Mouse (Mus musculus): ENCODE measurements around the gene Uxs1. TPM values are rescaled to one million over a fixed set of nuclear protein-coding genes. Genes with fewer than 3 reads are reported as not detected.

Uxs1 gene
- polyA plus RNA-seq, 1 experiment from 2014 or later = 32.6 TPM

DNA sequence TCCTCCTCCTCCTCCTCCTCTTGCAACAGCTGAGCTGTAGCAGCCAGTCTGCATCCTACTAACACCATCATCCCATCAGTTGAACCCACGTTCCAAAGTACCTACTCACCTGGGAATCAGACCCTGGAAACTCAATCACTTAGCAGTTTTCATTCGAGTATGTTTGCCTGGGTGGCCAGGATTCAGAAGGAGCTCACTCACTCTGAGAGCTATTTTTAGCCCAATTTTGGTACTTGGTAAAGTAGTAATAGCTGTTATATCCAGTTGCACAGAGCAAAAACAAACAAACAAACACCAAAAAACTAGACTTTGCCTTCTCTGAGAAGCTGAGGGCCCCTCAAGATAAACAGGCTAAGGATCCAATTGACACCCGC is 985 bp downstream of the Uxs1 start:
- ATAC-seq (ENCODE audit: insufficient number of reproducible peaks, low FRiP score, low TSS enrichment, low read depth) = no peak
- 3% methylated on average over 3 of the region's 3 CpGs for WGBS
- Histone ChIP-seq H3K27ac (peak overlapping the region; percentile 92; the same call in 1 of the 2 replicates), H3K4me2 (peak overlapping the region; percentile 73), H3K4me1 (peaks cover 15% of the 10 kb centered on the region), H3K36me3 (no peaks in the 10 kb centered on the region), H3K9me3 (no peaks in the 10 kb centered on the region), H3K27me3 (no peaks in the 10 kb centered on the region), H3K4me3 (peak overlapping the region; percentile 96), H3K9ac (peak overlapping the region; percentile 82)

DNA sequence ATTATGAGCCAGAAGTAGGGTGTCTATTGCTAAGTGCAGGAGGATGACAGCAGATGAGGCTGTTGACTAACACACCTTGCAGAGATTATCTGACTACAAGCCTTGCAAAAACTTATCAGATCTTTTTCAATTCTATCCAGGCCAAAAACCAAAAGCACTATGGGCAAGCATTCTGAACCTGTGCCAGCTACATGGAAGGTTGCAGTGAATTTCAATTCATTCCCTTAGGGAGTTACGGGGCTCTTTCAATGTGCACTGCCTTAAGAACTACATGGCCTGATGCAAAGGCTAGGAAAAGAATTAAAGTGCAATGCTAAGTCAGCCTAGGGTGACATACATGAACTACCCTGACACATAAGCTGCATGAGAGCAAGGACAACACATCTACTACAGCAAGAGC is 4.2 kb downstream of the Uxs1 start:
- WGBS = 85% methylated on average over 1 of the region's 1 CpGs
- no peak overlapping the region for H3K9ac ChIP-seq
- no peak for ATAC-seq (ENCODE audit: insufficient number of reproducible peaks, low FRiP score, low TSS enrichment, low read depth)
- no peak overlapping the region for H3K27ac ChIP-seq
- peaks cover 21% of the 10 kb centered on the region for H3K4me1 ChIP-seq
- no peaks in the 10 kb centered on the region for H3K9me3 ChIP-seq
- H3K27me3 ChIP-seq = no peaks in the 10 kb centered on the region
- no peak overlapping the region for H3K4me2 ChIP-seq
- H3K36me3 ChIP-seq = no peaks in the 10 kb centered on the region
- no peak overlapping the region for H3K4me3 ChIP-seq

DNA sequence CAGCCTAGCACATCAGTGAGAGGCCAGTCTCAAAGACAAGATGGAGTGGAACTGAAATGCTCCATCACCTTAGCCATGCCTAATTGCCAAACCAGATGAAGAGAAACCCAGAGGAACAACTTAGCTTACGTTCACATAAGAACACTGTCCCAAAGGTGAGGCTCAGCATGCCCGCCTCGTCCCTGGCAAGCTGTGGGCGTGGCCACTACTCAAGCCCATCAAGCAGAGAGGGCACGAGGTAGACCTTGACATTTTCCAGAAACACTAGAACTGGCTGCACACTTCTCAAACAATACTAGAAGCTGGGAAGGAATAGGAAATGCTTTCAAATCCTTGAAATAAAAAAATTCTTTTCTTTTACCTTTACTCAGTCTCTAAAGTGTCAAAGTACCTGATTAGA is 5.0 kb downstream of the Uxs1 start:
- no peaks in the 10 kb centered on the region for H3K9me3 ChIP-seq
- no peak overlapping the region for H3K4me3 ChIP-seq
- 71% methylated on average over 5 of the region's 5 CpGs for WGBS
- H3K4me2 ChIP-seq = no peak overlapping the region
- ATAC-seq (ENCODE audit: insufficient number of reproducible peaks, low FRiP score, low TSS enrichment, low read depth) = no peak
- no peaks in the 10 kb centered on the region for H3K36me3 ChIP-seq
- H3K27me3 ChIP-seq = no peaks in the 10 kb centered on the region
- peaks cover 24% of the 10 kb centered on the region for H3K4me1 ChIP-seq
- no peak overlapping the region for H3K27ac ChIP-seq
- no peak overlapping the region for H3K9ac ChIP-seq

DNA sequence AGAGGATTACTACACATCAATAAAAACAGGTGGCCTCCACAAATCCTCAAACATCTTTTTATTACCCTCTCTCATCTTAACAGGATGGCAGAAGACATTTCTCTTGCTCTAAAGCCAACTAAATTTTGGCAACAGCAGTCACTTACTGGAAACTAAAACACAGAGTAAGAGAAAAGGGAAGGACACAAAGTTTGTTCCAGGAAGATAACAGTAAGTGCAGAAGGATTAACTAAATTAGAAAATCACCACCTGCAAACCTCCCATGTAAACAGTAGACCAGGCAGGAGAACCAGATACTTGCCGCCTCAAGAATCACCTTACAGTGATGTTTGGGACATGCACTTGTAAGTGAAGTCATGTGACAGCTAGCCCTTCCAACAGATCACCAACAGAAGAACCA is 5.8 kb downstream of the Uxs1 start:
- Histone ChIP-seq H3K27me3 (no peaks in the 10 kb centered on the region), H3K4me2 (no peak overlapping the region), H3K9me3 (no peaks in the 10 kb centered on the region), H3K9ac (no peak overlapping the region), H3K27ac (no peak overlapping the region), H3K36me3 (no peaks in the 10 kb centered on the region), H3K4me1 (peaks cover 22% of the 10 kb centered on the region), H3K4me3 (no peak overlapping the region)
- ATAC-seq (ENCODE audit: insufficient number of reproducible peaks, low FRiP score, low TSS enrichment, low read depth) = no peak
- WGBS = 82% methylated on average over 1 of the region's 1 CpGs

DNA sequence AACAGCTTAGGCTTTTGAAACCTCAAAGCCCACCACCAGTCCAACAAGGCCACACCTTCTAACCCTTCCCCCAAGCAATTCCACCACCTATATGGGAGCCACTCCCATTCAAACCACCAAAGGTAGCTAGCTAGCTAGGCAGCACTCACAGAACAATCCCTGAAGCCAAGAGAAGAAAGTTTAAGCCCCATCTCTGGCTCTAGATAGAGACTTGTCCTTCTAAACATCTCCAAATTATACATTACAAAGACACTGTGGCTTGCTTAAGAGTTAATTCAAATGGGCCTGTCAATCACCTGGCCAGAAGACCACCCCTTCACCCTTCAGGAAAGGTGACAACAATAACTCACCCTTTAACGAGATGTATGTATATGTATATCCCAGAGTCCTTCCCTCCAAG is 7.0 kb downstream of the Uxs1 start:
- WGBS = 57% methylated on average over 1 of the region's 1 CpGs
- no peaks in the 10 kb centered on the region for H3K9me3 ChIP-seq
- H3K27me3 ChIP-seq = no peaks in the 10 kb centered on the region
- no peak overlapping the region for H3K9ac ChIP-seq
- H3K27ac ChIP-seq = no peak overlapping the region
- H3K36me3 ChIP-seq = no peaks in the 10 kb centered on the region
- H3K4me2 ChIP-seq = no peak overlapping the region
- no peak for ATAC-seq (ENCODE audit: insufficient number of reproducible peaks, low FRiP score, low TSS enrichment, low read depth)
- no peak overlapping the region for H3K4me3 ChIP-seq
- H3K4me1 ChIP-seq = peaks cover 14% of the 10 kb centered on the region

DNA sequence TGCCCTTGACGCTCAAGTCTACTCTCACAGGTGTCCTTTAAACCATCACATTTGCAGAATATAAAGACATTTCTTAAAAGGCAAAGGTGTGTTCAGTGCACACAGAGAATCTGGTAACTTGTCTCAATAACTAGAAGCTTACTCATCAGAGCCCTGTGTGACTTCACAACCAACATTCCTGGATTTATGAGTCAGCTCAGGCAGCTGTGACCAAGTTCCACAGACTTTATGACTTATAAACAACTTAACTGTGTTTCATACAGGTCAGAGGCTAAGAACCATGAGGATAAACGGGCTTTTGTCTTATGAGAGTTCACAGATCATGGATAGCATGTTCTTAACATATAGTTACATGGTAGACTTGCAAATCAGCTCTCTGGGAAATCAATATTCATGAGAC is 8.5 kb downstream of the Uxs1 start:
- H3K9me3 ChIP-seq = no peaks in the 10 kb centered on the region
- H3K27me3 ChIP-seq = no peaks in the 10 kb centered on the region
- no peak overlapping the region for H3K4me3 ChIP-seq
- no peak for ATAC-seq (ENCODE audit: insufficient number of reproducible peaks, low FRiP score, low TSS enrichment, low read depth)
- no peak overlapping the region for H3K9ac ChIP-seq
- no peak overlapping the region for H3K4me2 ChIP-seq
- H3K4me1 ChIP-seq = peaks cover 9% of the 10 kb centered on the region
- 34% methylated on average over 2 of the region's 2 CpGs for WGBS
- H3K36me3 ChIP-seq = no peaks in the 10 kb centered on the region
- no peak overlapping the region for H3K27ac ChIP-seq

DNA sequence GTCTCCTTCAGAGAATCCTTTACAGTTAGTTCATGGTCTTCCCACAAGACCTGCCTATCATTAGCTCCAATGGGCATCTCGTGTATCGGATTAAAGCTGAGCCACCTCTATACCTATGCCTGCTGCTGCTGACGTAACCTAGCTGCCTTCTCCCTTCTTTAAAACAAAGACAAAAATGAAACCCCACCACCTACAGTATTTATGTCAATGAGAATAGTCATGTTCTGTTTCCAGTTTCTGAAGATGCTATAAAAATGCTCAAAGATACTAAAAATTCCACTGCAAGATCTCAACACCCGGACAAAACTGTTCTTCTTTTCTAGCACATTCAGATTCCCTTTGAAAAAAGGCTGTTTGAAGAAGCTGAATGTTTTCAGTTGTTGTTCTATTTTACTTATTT is 9.2 kb downstream of the Uxs1 start:
- Histone ChIP-seq H3K9me3 (no peaks in the 10 kb centered on the region), H3K4me2 (no peak overlapping the region), H3K4me1 (peaks cover 9% of the 10 kb centered on the region), H3K4me3 (no peak overlapping the region), H3K36me3 (no peaks in the 10 kb centered on the region), H3K27ac (no peak overlapping the region), H3K27me3 (no peaks in the 10 kb centered on the region), H3K9ac (no peak overlapping the region)
- 74% methylated on average over 4 of the region's 4 CpGs for WGBS
- no peak for ATAC-seq (ENCODE audit: insufficient number of reproducible peaks, low FRiP score, low TSS enrichment, low read depth)

DNA sequence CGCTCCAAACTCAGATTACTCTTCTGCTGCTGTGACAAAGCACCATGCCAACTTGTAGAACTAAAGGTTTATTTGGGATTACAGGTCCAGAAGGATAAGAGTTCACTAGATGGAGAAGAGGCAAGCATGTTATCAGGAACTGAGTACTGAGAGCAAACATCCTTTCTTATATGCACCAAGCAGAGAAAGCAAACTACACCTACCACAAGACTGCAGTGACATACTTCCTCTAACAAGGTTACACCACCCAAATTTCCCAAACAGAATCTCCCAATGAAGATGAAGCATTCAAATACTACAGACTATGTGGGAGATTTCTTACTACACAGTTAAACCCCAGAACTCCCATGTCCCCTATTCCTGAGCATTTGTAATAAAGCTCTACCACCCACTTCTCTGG is 15.8 kb downstream of the Uxs1 start:
- H3K27me3 ChIP-seq = no peaks in the 10 kb centered on the region
- no peaks in the 10 kb centered on the region for H3K4me1 ChIP-seq
- H3K9me3 ChIP-seq = no peaks in the 10 kb centered on the region
- H3K9ac ChIP-seq = no peak overlapping the region
- 96% methylated on average over 1 of the region's 1 CpGs for WGBS
- no peak overlapping the region for H3K4me2 ChIP-seq
- H3K4me3 ChIP-seq = no peak overlapping the region
- no peaks in the 10 kb centered on the region for H3K36me3 ChIP-seq
- no peak for ATAC-seq (ENCODE audit: insufficient number of reproducible peaks, low FRiP score, low TSS enrichment, low read depth)
- H3K27ac ChIP-seq = no peak overlapping the region

DNA sequence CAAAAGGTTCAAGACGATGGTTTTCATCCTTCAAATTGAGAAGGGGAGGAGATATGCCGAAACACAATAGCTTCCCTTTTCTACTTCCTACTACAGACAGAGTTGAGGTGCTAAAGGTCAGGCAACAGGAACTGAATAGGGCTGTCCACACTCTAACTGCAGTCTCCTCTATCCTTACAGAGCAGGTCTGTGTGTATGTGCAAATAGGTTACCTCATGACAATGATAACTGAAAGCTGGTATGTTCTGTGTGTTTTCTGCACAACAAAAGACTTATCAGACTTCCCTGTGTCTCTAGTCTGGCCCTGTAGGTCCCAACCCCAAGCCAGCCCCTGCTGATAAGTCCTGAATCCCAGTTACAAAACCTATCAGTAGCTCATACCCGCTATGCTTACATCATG is 16.5 kb downstream of the Uxs1 start:
- Histone ChIP-seq H3K36me3 (no peaks in the 10 kb centered on the region), H3K4me2 (no peak overlapping the region), H3K27me3 (no peaks in the 10 kb centered on the region), H3K9ac (no peak overlapping the region), H3K4me1 (no peaks in the 10 kb centered on the region), H3K4me3 (no peak overlapping the region), H3K27ac (no peak overlapping the region), H3K9me3 (no peaks in the 10 kb centered on the region)
- ATAC-seq (ENCODE audit: insufficient number of reproducible peaks, low FRiP score, low TSS enrichment, low read depth) = no peak
- WGBS = 80% methylated on average over 3 of the region's 3 CpGs

DNA sequence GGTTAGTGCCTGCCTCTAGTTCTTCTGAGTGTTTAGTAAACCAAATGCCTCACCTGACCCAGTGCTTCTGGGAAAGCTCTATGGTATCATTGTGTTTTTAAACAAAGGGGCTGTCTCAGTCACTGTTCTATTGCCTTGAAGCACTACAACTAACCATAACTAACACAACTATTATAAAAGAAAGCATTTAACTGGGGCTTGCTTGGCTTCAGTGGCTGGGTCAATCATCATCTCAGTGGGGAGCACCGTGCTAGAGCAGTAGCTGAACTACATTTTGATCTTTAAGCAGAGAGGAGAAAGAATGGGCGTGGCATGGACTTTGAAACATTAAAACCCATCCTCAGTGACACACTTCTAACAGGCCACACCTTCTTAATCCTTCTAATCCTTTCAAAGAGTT is 18.2 kb downstream of the Uxs1 start:
- Histone ChIP-seq H3K27me3 (no peaks in the 10 kb centered on the region), H3K27ac (no peak overlapping the region), H3K9ac (no peak overlapping the region), H3K9me3 (no peaks in the 10 kb centered on the region), H3K4me1 (no peaks in the 10 kb centered on the region), H3K4me2 (no peak overlapping the region), H3K36me3 (no peaks in the 10 kb centered on the region), H3K4me3 (no peak overlapping the region)
- 93% methylated on average over 2 of the region's 2 CpGs for WGBS
- ATAC-seq (ENCODE audit: insufficient number of reproducible peaks, low FRiP score, low TSS enrichment, low read depth) = no peak

DNA sequence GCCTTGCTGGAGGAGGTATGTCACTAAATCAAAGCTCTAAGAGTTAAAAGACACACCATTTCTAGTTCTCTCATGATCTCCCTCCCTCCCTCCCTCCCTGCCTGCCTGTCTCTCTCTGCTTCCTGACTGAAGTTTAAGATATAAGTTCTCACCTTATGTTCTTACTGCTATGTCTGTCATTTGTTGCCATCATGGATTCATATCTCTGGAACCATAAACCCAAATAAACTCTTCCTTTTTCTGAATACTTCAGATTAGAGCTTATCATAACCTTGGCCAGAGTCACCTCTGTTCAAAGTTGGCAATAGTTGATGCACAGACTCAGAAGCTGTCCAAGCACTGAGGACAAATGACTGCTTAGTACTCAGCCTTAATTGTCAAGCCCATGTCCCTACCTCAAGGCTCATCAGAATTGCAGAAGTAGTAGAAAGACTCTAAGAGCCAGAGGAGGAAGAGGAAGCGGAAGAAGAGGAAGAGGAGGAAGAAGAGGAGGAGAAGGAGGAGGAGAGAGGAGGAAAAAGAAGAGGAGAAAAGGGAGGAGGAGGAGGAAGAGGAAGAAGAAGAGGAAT is 23.6 kb downstream of the Uxs1 start:
- ATAC-seq (ENCODE audit: insufficient number of reproducible peaks, low FRiP score, low TSS enrichment, low read depth) = no peak
- 94% methylated on average over 1 of the region's 1 CpGs for WGBS
- Histone ChIP-seq H3K4me3 (no peak overlapping the region), H3K4me2 (no peak overlapping the region), H3K9ac (no peak overlapping the region), H3K27ac (no peak overlapping the region), H3K36me3 (peaks cover 8% of the 10 kb centered on the region), H3K27me3 (no peaks in the 10 kb centered on the region), H3K9me3 (no peaks in the 10 kb centered on the region), H3K4me1 (no peaks in the 10 kb centered on the region)

DNA sequence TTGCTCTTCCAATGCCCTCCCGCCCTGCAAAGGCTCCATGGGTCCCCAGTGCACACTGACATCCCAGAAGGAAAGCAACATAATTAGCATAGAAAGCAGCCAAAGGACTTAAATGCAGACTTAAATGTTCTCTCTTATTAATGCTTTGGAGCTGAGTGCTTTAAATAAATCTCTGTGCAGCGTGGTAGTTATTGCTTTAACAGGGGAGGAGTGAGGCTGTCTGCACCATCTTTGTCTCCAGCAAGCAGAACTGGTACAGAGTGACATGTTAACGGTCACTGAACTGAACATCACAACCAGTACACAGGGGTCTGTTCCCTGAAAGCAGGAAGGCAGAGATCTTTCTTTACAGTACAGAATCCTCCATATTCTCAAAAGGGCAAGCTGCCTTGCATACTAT is 29.6 kb downstream of the Uxs1 start:
- ATAC-seq (ENCODE audit: insufficient number of reproducible peaks, low FRiP score, low TSS enrichment, low read depth) = no peak
- H3K4me3 ChIP-seq = no peak overlapping the region
- no peak overlapping the region for H3K4me2 ChIP-seq
- H3K4me1 ChIP-seq = no peaks in the 10 kb centered on the region
- H3K27ac ChIP-seq = no peak overlapping the region
- WGBS = 80% methylated on average over 3 of the region's 3 CpGs
- no peak overlapping the region for H3K9ac ChIP-seq
- H3K9me3 ChIP-seq = no peaks in the 10 kb centered on the region
- H3K27me3 ChIP-seq = no peaks in the 10 kb centered on the region
- H3K36me3 ChIP-seq = peaks cover 7% of the 10 kb centered on the region

DNA sequence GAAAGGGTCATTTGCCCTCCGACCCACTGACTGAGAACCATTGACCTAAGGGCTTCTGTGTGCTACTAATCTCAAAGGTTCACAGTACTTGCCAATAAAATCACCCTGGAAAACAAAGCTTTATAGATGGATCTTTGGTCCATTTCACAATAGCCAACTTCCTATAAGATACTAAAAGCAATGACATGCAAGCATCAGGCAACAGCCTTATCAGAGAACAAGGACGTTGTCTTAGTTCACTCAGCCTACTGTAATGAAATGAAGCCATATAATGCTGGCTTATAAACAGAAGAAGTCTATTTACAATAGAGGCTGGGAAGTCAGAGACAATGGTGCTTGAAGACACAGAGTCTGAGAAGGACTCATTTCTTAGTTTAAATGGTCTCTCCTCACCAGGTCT is 37.8 kb downstream of the Uxs1 start:
- 70% methylated on average over 2 of the region's 2 CpGs for WGBS
- ATAC-seq (ENCODE audit: insufficient number of reproducible peaks, low FRiP score, low TSS enrichment, low read depth) = no peak
- Histone ChIP-seq H3K4me1 (no peaks in the 10 kb centered on the region), H3K27me3 (no peaks in the 10 kb centered on the region), H3K9ac (no peak overlapping the region), H3K36me3 (peaks cover 7% of the 10 kb centered on the region), H3K27ac (no peak overlapping the region), H3K4me3 (no peak overlapping the region), H3K4me2 (no peak overlapping the region), H3K9me3 (no peaks in the 10 kb centered on the region)
